Mouse (Mus musculus): ENCODE results near the gene Acsbg1.

- TF ChIP-seq CTCF (IDR thresholded peaks at IDR 0.05; ENCODE audit: control insufficient read depth, insufficient read depth, insufficient read length) (no peak), MYOG (IDR thresholded peaks at IDR 0.05; ENCODE audit: control insufficient read depth, extremely low read depth, insufficient read length) (no peak)
Measured at GRCm38 (mm10) chr9:54687246-54688236, 25.9 kb upstream of the Acsbg1 start.
